Mouse (Mus musculus): ENCODE measurements around the gene Fkbp10. TPM values are rescaled to one million over a fixed set of nuclear protein-coding genes. Genes with fewer than 3 reads are reported as not detected.

The Fkbp10 gene
- total RNA-seq (2023), result not detected in 4 replicates

DNA sequence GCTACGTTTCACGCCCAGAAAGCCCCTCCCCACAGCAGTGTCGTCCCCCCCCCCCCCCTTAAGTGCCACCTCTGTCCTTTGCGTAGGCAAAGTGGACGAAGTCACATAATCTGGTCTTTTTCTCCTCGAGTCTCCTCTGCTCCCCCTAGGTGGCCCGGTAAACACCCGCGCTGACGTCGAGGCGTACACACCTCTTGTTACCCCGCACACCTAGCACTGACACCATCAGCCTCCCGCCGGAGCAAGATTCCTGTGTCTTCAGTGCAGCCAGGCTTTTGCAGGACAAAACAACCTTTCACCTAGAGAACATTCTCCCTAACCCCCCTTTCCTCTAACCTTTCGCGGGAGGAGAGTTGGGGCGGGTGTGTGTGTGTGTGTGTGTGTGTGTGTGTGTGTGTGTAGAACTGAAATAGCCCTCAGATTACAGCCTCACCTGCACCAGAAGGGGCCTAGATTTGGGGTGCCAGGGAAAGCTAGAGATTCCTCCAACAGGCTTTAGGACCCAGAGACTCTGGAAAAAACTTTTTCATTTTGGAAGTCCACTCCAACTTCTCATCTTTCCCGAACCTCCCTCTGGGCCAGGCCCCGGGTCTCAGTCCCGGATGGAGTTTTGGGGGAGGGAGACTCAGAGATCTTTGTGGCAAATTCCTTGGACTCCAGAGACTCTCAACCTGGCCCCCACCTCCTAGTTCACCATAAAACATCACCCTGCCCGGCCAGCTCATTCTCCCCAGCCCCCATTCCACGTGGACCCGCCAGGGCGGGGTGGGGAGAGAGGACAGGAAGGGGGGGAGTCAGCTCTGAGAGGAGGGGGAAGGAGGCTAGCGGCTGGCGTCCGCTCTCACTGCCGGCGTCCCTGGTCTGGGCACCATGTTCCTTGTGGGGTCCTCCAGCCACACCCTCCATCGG lies at the start of gene Fkbp10:
Fkbp10 (plus strand) TSS at position 784 of the 909 bp plus-strand sequence.

DNA sequence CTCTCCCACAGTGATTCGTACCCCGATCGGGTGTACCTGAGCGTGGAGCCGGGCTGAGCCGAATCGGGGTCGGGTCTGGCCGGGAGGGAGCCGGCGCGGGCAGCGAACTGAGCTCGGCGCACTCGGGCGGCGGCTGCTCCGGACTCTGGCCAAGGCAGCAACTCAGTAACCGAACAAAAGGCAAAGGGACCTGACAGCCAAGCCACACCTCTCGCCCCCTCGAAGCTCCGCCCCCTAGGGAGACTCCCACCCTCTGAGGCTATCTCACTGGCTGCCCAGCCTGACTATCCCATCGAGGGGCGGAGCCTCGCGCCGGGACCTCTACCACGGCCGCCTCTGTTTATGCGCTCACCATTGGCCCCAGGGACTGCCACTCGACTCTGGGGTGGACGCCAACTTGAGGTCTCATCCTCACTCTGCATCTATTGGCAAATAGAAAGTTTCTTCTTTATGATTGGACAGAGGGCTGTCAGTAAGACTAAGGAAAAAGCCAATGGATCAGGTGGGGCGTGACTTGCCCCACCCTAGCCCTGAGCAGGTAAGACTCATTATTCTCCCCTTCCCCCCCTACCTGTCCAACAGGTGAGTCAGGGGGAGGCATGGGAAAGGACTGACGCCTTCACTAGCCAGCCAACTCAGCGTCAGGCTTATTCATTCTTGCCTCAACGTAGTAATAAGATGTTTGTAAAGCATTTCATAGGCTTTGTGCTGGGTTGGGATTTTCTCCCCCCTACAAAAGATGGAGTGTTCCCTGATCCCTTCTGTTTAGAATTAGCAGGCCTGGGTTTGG lies 17.7 kb upstream of the Fkbp10 start, which contains the start of gene Jup:
Jup (minus strand) TSS at position 164 of the 790 bp plus-strand sequence.

DNA sequence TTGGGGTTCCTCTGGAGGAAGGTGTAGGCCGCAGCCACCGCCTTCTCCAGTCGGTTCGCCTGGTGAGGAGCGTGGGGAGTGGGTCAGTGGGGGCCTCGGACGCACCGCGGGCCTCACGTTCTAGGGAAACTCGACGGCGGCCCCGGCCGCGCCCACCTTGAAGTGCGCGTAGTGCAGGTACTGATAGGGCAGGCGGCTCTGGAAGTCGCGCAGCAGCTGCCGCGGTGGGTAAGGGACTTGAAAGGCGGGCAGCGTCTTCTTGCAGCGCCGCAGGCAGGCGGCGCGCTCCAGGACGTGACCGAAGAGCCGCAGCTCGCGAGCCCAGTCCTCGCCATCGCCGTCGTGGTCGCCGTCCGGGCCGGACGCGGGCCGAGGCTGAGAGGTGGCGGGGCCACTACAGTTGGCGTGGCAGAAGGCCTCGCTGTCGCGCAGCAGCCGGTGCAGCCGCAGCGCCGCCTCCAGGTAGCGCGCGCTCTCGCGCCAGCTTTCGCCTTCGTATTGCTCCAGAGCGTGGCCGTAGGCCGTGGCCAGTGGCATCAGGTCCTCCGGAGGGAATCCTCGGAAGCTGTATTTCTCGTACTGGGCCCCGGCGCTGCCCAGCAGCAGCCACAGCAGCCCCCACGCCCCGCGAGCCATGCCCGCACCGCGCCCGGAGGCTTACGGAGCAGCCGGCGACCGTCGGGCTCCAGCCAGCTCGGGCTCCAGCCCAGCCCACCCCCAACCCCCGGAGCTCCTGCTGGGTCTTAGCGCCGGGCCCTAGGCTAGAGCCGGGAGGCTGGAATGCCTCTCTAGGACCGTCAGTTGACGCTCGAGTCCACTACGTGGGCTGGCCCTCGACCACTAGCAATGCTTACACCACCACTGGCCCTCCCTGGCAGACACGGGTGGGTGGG lies 1.2 kb upstream of the Fkbp10 start, which contains the start of gene P3h4:
P3h4 (minus strand) TSS at position 816 of the 893 bp plus-strand sequence.

DNA sequence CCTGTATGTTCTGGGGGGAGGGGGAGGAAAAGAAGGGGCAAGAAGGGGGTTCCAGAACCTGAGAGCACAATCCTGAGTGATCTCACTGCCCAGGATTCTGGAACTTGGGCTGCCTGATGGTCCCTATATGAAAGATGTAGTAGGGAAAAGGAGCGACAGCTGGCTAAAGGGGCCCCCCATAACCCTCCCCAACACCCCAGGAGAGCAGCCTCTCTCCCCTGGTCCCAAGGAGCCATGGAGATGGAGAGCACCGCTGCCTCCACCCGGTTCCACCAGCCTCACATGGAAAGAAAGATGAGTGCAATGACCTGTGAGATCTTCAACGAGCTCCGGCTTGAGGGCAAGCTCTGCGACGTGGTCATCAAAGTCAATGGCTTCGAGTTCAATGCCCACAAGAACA lies 26.3 kb downstream of the Fkbp10 start, which contains the start of the genes Nt5c3b and Klhl10:
Nt5c3b (minus strand) TSS at position 12 of the 400 bp plus-strand sequence.
Klhl10 (plus strand) TSS at position 121 of the 400 bp plus-strand sequence.

DNA sequence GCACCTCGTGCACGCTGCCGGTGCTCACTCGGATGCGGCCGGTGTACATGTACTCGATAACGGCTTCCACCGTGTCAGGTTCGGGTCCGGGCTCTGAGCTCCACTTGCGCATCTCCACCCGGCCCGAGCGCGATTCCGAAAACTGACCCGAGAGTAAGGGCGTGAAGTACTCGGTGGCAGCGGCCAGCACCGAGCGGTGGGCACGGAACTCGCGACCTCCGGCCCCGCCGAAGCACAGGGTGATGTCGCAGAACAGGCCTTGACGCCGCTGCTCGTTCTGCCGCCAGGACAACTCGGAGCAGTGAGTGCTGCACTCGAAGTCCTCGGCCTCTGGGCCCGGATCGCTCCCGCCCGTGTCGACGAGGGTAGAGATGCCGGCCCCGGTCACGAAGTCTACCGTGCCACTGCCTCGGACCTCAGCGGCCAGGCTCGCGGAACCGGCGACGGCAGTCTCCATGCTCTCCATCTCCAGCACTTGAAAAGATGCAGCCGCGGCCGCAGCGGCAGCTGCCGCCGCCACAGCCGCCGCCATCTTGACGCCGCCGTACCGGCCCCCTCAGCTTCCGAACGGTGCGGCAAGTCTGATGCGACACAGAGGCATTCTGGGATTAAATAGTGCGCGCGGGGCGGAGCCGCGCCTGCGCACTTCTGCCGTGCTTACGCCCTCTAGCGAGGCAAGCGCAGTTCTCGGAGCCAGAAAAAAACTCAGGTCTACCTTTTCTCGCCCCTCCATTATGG lies 56.9 kb downstream of the Fkbp10 start, which contains the start of gene Klhl11:
Klhl11 (minus strand) TSS at position 545 of the 738 bp plus-strand sequence.

Other genes starting within 250 kb of the Fkbp10 start
- gene Krt9, start 222.5 kb upstream of the Fkbp10 start, total RNA-seq (2023), result not detected in 4 replicates
- not detected in 4 replicates for gene Krt14, start 208.1 kb upstream of the Fkbp10 start, total RNA-seq (2023)
- not detected in 4 replicates for gene Krt16, start 166.8 kb upstream of the Fkbp10 start, total RNA-seq (2023)
- not detected in 4 replicates for gene Krt17, start 154.7 kb upstream of the Fkbp10 start, total RNA-seq (2023)
- gene Krt42, start 145.8 kb upstream of the Fkbp10 start, total RNA-seq (2023), result not detected in 4 replicates
- 2,416 to 2,657 TPM (median 2,512 TPM) in 4 replicates for gene Eif1, start 95.8 kb upstream of the Fkbp10 start, total RNA-seq (2023)
- gene Gast, start 81.3 kb upstream of the Fkbp10 start, total RNA-seq (2023), result not detected in 4 replicates
- 2.0 to 2.6 TPM (median 2.2 TPM) in 4 replicates for gene Hap1, start 59.6 kb upstream of the Fkbp10 start, total RNA-seq (2023)
- 16.0 to 25.3 TPM (median 21.5 TPM) in 4 replicates for gene Jup, start 17.9 kb upstream of the Fkbp10 start, total RNA-seq (2023)
- gene P3h4, start 861 bp upstream of the Fkbp10 start, total RNA-seq (2023), result not detected in 4 replicates
- 53.2 to 65.6 TPM (median 58.2 TPM) in 4 replicates for gene Nt5c3b, start 26.1 kb downstream of the Fkbp10 start, total RNA-seq (2023)
- 1.5 to 2.8 TPM (median 2.3 TPM) in 4 replicates for gene Klhl10, start 26.2 kb downstream of the Fkbp10 start, total RNA-seq (2023)
- gene Klhl11, start 57.0 kb downstream of the Fkbp10 start, total RNA-seq (2023), result 20.2 to 23.6 TPM (median 21.0 TPM) in 4 replicates
- gene Acly, start 112.3 kb downstream of the Fkbp10 start, total RNA-seq (2023), result 153 to 164 TPM (median 163 TPM) in 4 replicates
- 0.39 to 1.3 TPM (median 0.70 TPM) in 4 replicates for gene Ttc25, start 129.9 kb downstream of the Fkbp10 start, total RNA-seq (2023)
- 146 to 163 TPM (median 154 TPM) in 4 replicates for gene Cnp, start 159.2 kb downstream of the Fkbp10 start, total RNA-seq (2023)
- 18.9 to 25.1 TPM (median 22.7 TPM) in 4 replicates for gene Nkiras2, start 203.5 kb downstream of the Fkbp10 start, total RNA-seq (2023)
- gene Dnajc7, start 204.5 kb downstream of the Fkbp10 start, total RNA-seq (2023), result 374 to 427 TPM (median 395 TPM) in 4 replicates